Mouse (Mus musculus): ENCODE data around the gene Rab3b. TPM values are rescaled to one million over a fixed set of nuclear protein-coding genes. Genes with fewer than 3 reads are reported as not detected.

Rab3b gene
- polyA plus RNA-seq, 1 experiment from 2014 or later, result 3.2 TPM

GRCm38 (mm10) chr4:108834971-108835311 lies 43.9 kb upstream of the Rab3b start:
- Histone ChIP-seq H3K4me3 (ENCODE audit: low read depth, low read length) (peak overlapping the region; percentile 100), H3K4me1 (ENCODE audit: insufficient read depth, low read depth, low read length) (peaks cover 19% of the 10 kb centered on the region; the same call in 1 of the 2 replicates), H3K4me2 (replicated peaks; ENCODE audit: low read depth, low read length) (peak overlapping the region; percentile 78), H3K9me3 (ENCODE audit: low read length) (no peaks in the 10 kb centered on the region), H3K27ac (ENCODE audit: low read length) (peak overlapping the region; percentile 95), H3K36me3 (ENCODE audit: insufficient read depth, low read length) (no peaks in the 10 kb centered on the region), H3K9ac (replicated peaks; ENCODE audit: low read depth) (peak overlapping the region; percentile 97), H3K27me3 (replicated peaks; ENCODE audit: insufficient read depth, low read length) (no peaks in the 10 kb centered on the region)
- under 1% methylated on average over 15 of the region's 15 CpGs for WGBS
- ATAC-seq, result no peak
- TF ChIP-seq CTCF (IDR thresholded peaks at IDR 0.05), result no peak
- TF ChIP-seq EP300 (IDR thresholded peaks at IDR 0.05), result no peak
- peak; percentile 44 for DNase-seq (ENCODE audit: low spot score)

GRCm38 (mm10) chr4:108835496-108835895 lies 43.4 kb upstream of the Rab3b start:
- Histone ChIP-seq H3K4me1 (ENCODE audit: insufficient read depth, low read depth, low read length) (peaks cover 19% of the 10 kb centered on the region; the same call in 1 of the 2 replicates), H3K4me2 (replicated peaks; ENCODE audit: low read depth, low read length) (peak overlapping the region; percentile 78), H3K4me3 (ENCODE audit: low read depth, low read length) (peak overlapping the region; percentile 100), H3K27ac (ENCODE audit: low read length) (0 out of 2 replicates have a peak overlapping the region, but pooled peaks have one; percentile 26), H3K27me3 (replicated peaks; ENCODE audit: insufficient read depth, low read length) (no peaks in the 10 kb centered on the region), H3K9me3 (ENCODE audit: low read length) (no peaks in the 10 kb centered on the region), H3K36me3 (ENCODE audit: insufficient read depth, low read length) (no peaks in the 10 kb centered on the region), H3K9ac (replicated peaks; ENCODE audit: low read depth) (peak overlapping the region; percentile 97; the same call in 1 of the 2 replicates)
- 32% methylated on average over 3 of the region's 3 CpGs for WGBS
- TF ChIP-seq EP300 (IDR thresholded peaks at IDR 0.05) (no peak), CTCF (IDR thresholded peaks at IDR 0.05) (no peak)
- DNase-seq (ENCODE audit: low spot score) (no peak), ATAC-seq (no peak)

- Histone ChIP-seq H3K9me3 (ENCODE audit: low read length) (no peaks in the 10 kb centered on the region), H3K4me1 (ENCODE audit: insufficient read depth, low read depth, low read length) (peaks cover 13% of the 10 kb centered on the region; the same call in 1 of the 2 replicates), H3K4me3 (ENCODE audit: low read depth, low read length) (no peak overlapping the region), H3K36me3 (ENCODE audit: insufficient read depth, low read length) (no peaks in the 10 kb centered on the region), H3K9ac (replicated peaks; ENCODE audit: low read depth) (no peak overlapping the region), H3K4me2 (replicated peaks; ENCODE audit: low read depth, low read length) (no peak overlapping the region), H3K27ac (ENCODE audit: low read length) (peak overlapping the region; percentile 57), H3K27me3 (replicated peaks; ENCODE audit: insufficient read depth, low read length) (no peaks in the 10 kb centered on the region)
- ATAC-seq (no peak), DNase-seq (ENCODE audit: low spot score) (peak; percentile 58)
- WGBS, result 47% methylated on average over 4 of the region's 4 CpGs
- no peak for TF ChIP-seq CTCF (IDR thresholded peaks at IDR 0.05)
- no peak for TF ChIP-seq EP300 (IDR thresholded peaks at IDR 0.05)
Observed at GRCm38 (mm10) chr4:108838031-108838430, 40.8 kb upstream of the Rab3b start.

- WGBS, result 59% methylated on average over 7 of the region's 7 CpGs
- ATAC-seq (no peak), DNase-seq (ENCODE audit: low spot score) (no peak)
- H3K9ac ChIP-seq (replicated peaks; ENCODE audit: low read depth), result no peak overlapping the region
- no peaks in the 10 kb centered on the region for H3K9me3 ChIP-seq (ENCODE audit: low read length)
- H3K4me1 ChIP-seq (ENCODE audit: insufficient read depth, low read depth, low read length), result peaks cover 7% of the 10 kb centered on the region; the same call in 1 of the 2 replicates
- no peak overlapping the region for H3K27ac ChIP-seq (ENCODE audit: low read length)
- TF ChIP-seq EP300 (IDR thresholded peaks at IDR 0.05), result no peak
- TF ChIP-seq CTCF (IDR thresholded peaks at IDR 0.05), result no peak
- H3K4me3 ChIP-seq (ENCODE audit: low read depth, low read length), result no peak overlapping the region
- H3K4me2 ChIP-seq (replicated peaks; ENCODE audit: low read depth, low read length), result no peak overlapping the region
- no peaks in the 10 kb centered on the region for H3K27me3 ChIP-seq (replicated peaks; ENCODE audit: insufficient read depth, low read length)
- no peaks in the 10 kb centered on the region for H3K36me3 ChIP-seq (ENCODE audit: insufficient read depth, low read length)
Observed at GRCm38 (mm10) chr4:108841920-108842578, 36.8 kb upstream of the Rab3b start.

GRCm38 (mm10) chr4:108843336-108843735 lies 35.5 kb upstream of the Rab3b start:
- H3K4me1 ChIP-seq (ENCODE audit: insufficient read depth, low read depth, low read length), result peaks cover 4% of the 10 kb centered on the region; the same call in 1 of the 2 replicates
- H3K9ac ChIP-seq (replicated peaks; ENCODE audit: low read depth), result no peak overlapping the region
- H3K36me3 ChIP-seq (ENCODE audit: insufficient read depth, low read length), result no peaks in the 10 kb centered on the region
- TF ChIP-seq CTCF (IDR thresholded peaks at IDR 0.05) (no peak), EP300 (IDR thresholded peaks at IDR 0.05) (no peak)
- no peak overlapping the region for H3K4me2 ChIP-seq (replicated peaks; ENCODE audit: low read depth, low read length)
- DNase-seq (ENCODE audit: low spot score) (no peak), ATAC-seq (no peak)
- no peaks in the 10 kb centered on the region for H3K9me3 ChIP-seq (ENCODE audit: low read length)
- no peak overlapping the region for H3K27ac ChIP-seq (ENCODE audit: low read length)
- no peak overlapping the region for H3K4me3 ChIP-seq (ENCODE audit: low read depth, low read length)
- no peaks in the 10 kb centered on the region for H3K27me3 ChIP-seq (replicated peaks; ENCODE audit: insufficient read depth, low read length)

- no peak overlapping the region for H3K4me3 ChIP-seq (ENCODE audit: low read depth, low read length)
- TF ChIP-seq EP300 (IDR thresholded peaks at IDR 0.05) (peak; percentile 40; the same call in 1 of the 2 replicates), CTCF (IDR thresholded peaks at IDR 0.05) (no peak)
- no peaks in the 10 kb centered on the region for H3K9me3 ChIP-seq (ENCODE audit: low read length)
- H3K27me3 ChIP-seq (replicated peaks; ENCODE audit: insufficient read depth, low read length), result no peaks in the 10 kb centered on the region
- H3K27ac ChIP-seq (ENCODE audit: low read length), result peak overlapping the region; percentile 38; the same call in 1 of the 2 replicates
- ATAC-seq (peak; percentile 31; the same call in 1 of the 2 replicates), DNase-seq (ENCODE audit: low spot score) (peak; percentile 50)
- no peaks in the 10 kb centered on the region for H3K36me3 ChIP-seq (ENCODE audit: insufficient read depth, low read length)
- H3K4me2 ChIP-seq (replicated peaks; ENCODE audit: low read depth, low read length), result no peak overlapping the region
- H3K4me1 ChIP-seq (ENCODE audit: insufficient read depth, low read depth, low read length), result peaks cover 9% of the 10 kb centered on the region; the same call in 1 of the 2 replicates
- WGBS, result 43% methylated on average over 5 of the region's 5 CpGs
- no peak overlapping the region for H3K9ac ChIP-seq (replicated peaks; ENCODE audit: low read depth)
Observed at GRCm38 (mm10) chr4:108845824-108846569, 32.9 kb upstream of the Rab3b start.
